Mouse (Mus musculus) lung, embryonic 15.5 days (tissue): ENCODE results near the gene Itpr2. TPM values are rescaled to one million over a fixed set of nuclear protein-coding genes. Genes with fewer than 3 reads are reported as not detected.

Experiments used
- ATAC-seq: fragments of 200-750 bp; cut with Nextera tagmentation; 2 replicates; pipeline ENCODE4 v1.8.0; 2017; ENCODE audit warnings: moderate number of reproducible peaks, borderline replicate concordance; ENCODE audit not compliant: low FRiP score, low TSS enrichment; ENCODE audit errors: extremely low read depth
- H3K27ac ChIP-seq: fragments of 300-500 bp; sonication (generic); 2 replicates; pipeline ENCODE4 v1.5.1; 2015; ENCODE audit warnings: moderate library complexity, mild to moderate bottlenecking, inconsistent platforms
- H3K27me3 ChIP-seq: fragments of 300-500 bp; sonication (generic); 2 replicates; pipeline ENCODE4 v1.6.1; 2015; ENCODE audit warnings: inconsistent platforms
- H3K36me3 ChIP-seq: fragments of 300-500 bp; sonication (generic); 2 replicates; pipeline ENCODE4 v1.6.1; 2015; ENCODE audit warnings: inconsistent platforms
- H3K4me1 ChIP-seq: fragments of 300-500 bp; sonication (generic); 2 replicates; pipeline ENCODE4 v1.6.1; 2015; ENCODE audit warnings: inconsistent platforms
- H3K4me2 ChIP-seq: fragments of 300-500 bp; sonication (generic); 2 replicates; pipeline ENCODE4 v1.6.1; 2015; ENCODE audit warnings: inconsistent platforms, mild to moderate bottlenecking, moderate library complexity
- H3K4me3 ChIP-seq: fragments of 300-500 bp; sonication (generic); 2 replicates; pipeline ENCODE4 v1.5.1; 2015; ENCODE audit warnings: mild to moderate bottlenecking, inconsistent platforms
- H3K9ac ChIP-seq: fragments of 300-500 bp; sonication (generic); 2 replicates; pipeline ENCODE4 v1.6.1; 2015; ENCODE audit warnings: inconsistent platforms
- H3K9me3 ChIP-seq: fragments of 300-500 bp; sonication (generic); 2 replicates; pipeline ENCODE4 v1.6.1; 2016; ENCODE audit warnings: inconsistent platforms
- WGBS: fragments of 180-500 bp; shearing (Covaris S2); methylation state at CpG from one replicate; pipeline ENCODE4 v1.1.7; 2015; 5-methylcytosine and 5-hydroxymethylcytosine counted together
- polyA plus RNA-seq: library from polyadenylated mRNA; unstranded; fragments of >200 nt; fragmentation: Nextera tagmentation; extraction: Ambion mirVana; gene quantifications from 2 replicates; pipeline ENCODE4 v1.2.1, GENCODE M21; 2015

Itpr2 gene
- polyA plus RNA-seq, 1 experiment from 2014 or later = 18.8 TPM

- Histone ChIP-seq H3K4me2 (no peak overlapping the region), H3K4me1 (no peaks in the 10 kb centered on the region), H3K27me3 (no peaks in the 10 kb centered on the region), H3K27ac (no peak overlapping the region), H3K9ac (no peak overlapping the region), H3K36me3 (no peaks in the 10 kb centered on the region), H3K9me3 (no peaks in the 10 kb centered on the region), H3K4me3 (no peak overlapping the region)
- no peak for ATAC-seq
- WGBS = 77% methylated on average over 1 of the region's 1 CpGs
Measured at GRCm38 (mm10) chr6:146247906-146248305, 254.1 kb downstream of the Itpr2 start.

GRCm38 (mm10) chr6:146246368-146246767 lies 255.7 kb downstream of the Itpr2 start:
- WGBS = 89% methylated on average over 6 of the region's 6 CpGs
- no peak for ATAC-seq
- Histone ChIP-seq H3K27ac (no peak overlapping the region), H3K9ac (no peak overlapping the region), H3K9me3 (no peaks in the 10 kb centered on the region), H3K4me3 (no peak overlapping the region), H3K36me3 (no peaks in the 10 kb centered on the region), H3K27me3 (no peaks in the 10 kb centered on the region), H3K4me1 (no peaks in the 10 kb centered on the region), H3K4me2 (no peak overlapping the region)

GRCm38 (mm10) chr6:146245888-146246287 lies 256.1 kb downstream of the Itpr2 start:
- 82% methylated on average over 9 of the region's 9 CpGs for WGBS
- no peak for ATAC-seq
- Histone ChIP-seq H3K27me3 (no peaks in the 10 kb centered on the region), H3K9me3 (no peaks in the 10 kb centered on the region), H3K4me1 (no peaks in the 10 kb centered on the region), H3K9ac (no peak overlapping the region), H3K36me3 (no peaks in the 10 kb centered on the region), H3K4me3 (no peak overlapping the region), H3K27ac (no peak overlapping the region), H3K4me2 (no peak overlapping the region)

GRCm38 (mm10) chr6:146243068-146243467 lies 259.0 kb downstream of the Itpr2 start:
- Histone ChIP-seq H3K9me3 (no peaks in the 10 kb centered on the region), H3K27me3 (no peaks in the 10 kb centered on the region), H3K27ac (no peak overlapping the region), H3K4me1 (no peaks in the 10 kb centered on the region), H3K9ac (no peak overlapping the region), H3K4me3 (no peak overlapping the region), H3K36me3 (no peaks in the 10 kb centered on the region), H3K4me2 (no peak overlapping the region)
- ATAC-seq = no peak
- 69% methylated on average over 5 of the region's 5 CpGs for WGBS

GRCm38 (mm10) chr6:146241336-146241735 lies 260.7 kb downstream of the Itpr2 start:
- Histone ChIP-seq H3K4me1 (no peaks in the 10 kb centered on the region), H3K4me3 (no peak overlapping the region), H3K36me3 (no peaks in the 10 kb centered on the region), H3K4me2 (no peak overlapping the region), H3K27ac (no peak overlapping the region), H3K27me3 (no peaks in the 10 kb centered on the region), H3K9ac (no peak overlapping the region), H3K9me3 (no peaks in the 10 kb centered on the region)
- WGBS = 89% methylated on average over 3 of the region's 3 CpGs
- no peak for ATAC-seq

- no peaks in the 10 kb centered on the region for H3K9me3 ChIP-seq
- no peaks in the 10 kb centered on the region for H3K36me3 ChIP-seq
- no peak overlapping the region for H3K27ac ChIP-seq
- H3K4me1 ChIP-seq = no peaks in the 10 kb centered on the region
- no peaks in the 10 kb centered on the region for H3K27me3 ChIP-seq
- 56% methylated on average over 3 of the region's 3 CpGs for WGBS
- no peak overlapping the region for H3K9ac ChIP-seq
- ATAC-seq = no peak
- H3K4me3 ChIP-seq = no peak overlapping the region
- no peak overlapping the region for H3K4me2 ChIP-seq
Measured at GRCm38 (mm10) chr6:146235165-146235564, 266.9 kb downstream of the Itpr2 start.

- Histone ChIP-seq H3K27ac (no peak overlapping the region), H3K27me3 (no peaks in the 10 kb centered on the region), H3K36me3 (no peaks in the 10 kb centered on the region), H3K9ac (no peak overlapping the region), H3K4me1 (no peaks in the 10 kb centered on the region), H3K9me3 (no peaks in the 10 kb centered on the region), H3K4me2 (no peak overlapping the region), H3K4me3 (no peak overlapping the region)
- WGBS = 91% methylated on average over 1 of the region's 1 CpGs
- ATAC-seq = no peak
Measured at GRCm38 (mm10) chr6:146234417-146234816, 267.6 kb downstream of the Itpr2 start.

GRCm38 (mm10) chr6:146230903-146231302 lies 271.1 kb downstream of the Itpr2 start:
- Histone ChIP-seq H3K9me3 (no peaks in the 10 kb centered on the region), H3K4me1 (no peaks in the 10 kb centered on the region), H3K36me3 (no peaks in the 10 kb centered on the region), H3K4me2 (no peak overlapping the region), H3K9ac (no peak overlapping the region), H3K27me3 (no peaks in the 10 kb centered on the region), H3K27ac (no peak overlapping the region), H3K4me3 (no peak overlapping the region)
- ATAC-seq = no peak
- 93% methylated on average over 6 of the region's 6 CpGs for WGBS

- H3K36me3 ChIP-seq = no peaks in the 10 kb centered on the region
- H3K27ac ChIP-seq = no peak overlapping the region
- no peaks in the 10 kb centered on the region for H3K9me3 ChIP-seq
- no peak overlapping the region for H3K4me3 ChIP-seq
- H3K9ac ChIP-seq = no peak overlapping the region
- ATAC-seq = no peak
- H3K4me2 ChIP-seq = no peak overlapping the region
- H3K4me1 ChIP-seq = no peaks in the 10 kb centered on the region
- no peaks in the 10 kb centered on the region for H3K27me3 ChIP-seq
- WGBS = 62% methylated on average over 9 of the region's 9 CpGs
Measured at GRCm38 (mm10) chr6:146230373-146230788, 271.6 kb downstream of the Itpr2 start.

GRCm38 (mm10) chr6:146229967-146230366 lies 272.1 kb downstream of the Itpr2 start:
- Histone ChIP-seq H3K9ac (no peak overlapping the region), H3K4me1 (no peaks in the 10 kb centered on the region), H3K36me3 (no peaks in the 10 kb centered on the region)

GRCm38 (mm10) chr6:146229519-146229918 lies 272.5 kb downstream of the Itpr2 start:
- no peaks in the 10 kb centered on the region for H3K36me3 ChIP-seq
- H3K27me3 ChIP-seq = no peaks in the 10 kb centered on the region

More at GRCm38 (mm10) chr6:146229967-146230366, 272.1 kb downstream of the Itpr2 start:
- Histone ChIP-seq H3K27me3 (no peaks in the 10 kb centered on the region), H3K9me3 (no peaks in the 10 kb centered on the region), H3K27ac (no peak overlapping the region), H3K4me3 (no peak overlapping the region), H3K4me2 (no peak overlapping the region)
- no peak for ATAC-seq
- 66% methylated on average over 2 of the region's 2 CpGs for WGBS

GRCm38 (mm10) chr6:146228048-146228447 lies 274.0 kb downstream of the Itpr2 start:
- WGBS = 85% methylated on average over 3 of the region's 3 CpGs
- H3K36me3 ChIP-seq = no peaks in the 10 kb centered on the region

More at GRCm38 (mm10) chr6:146229519-146229918, 272.5 kb downstream of the Itpr2 start:
- 82% methylated on average over 9 of the region's 9 CpGs for WGBS
- Histone ChIP-seq H3K4me2 (no peak overlapping the region), H3K9me3 (no peaks in the 10 kb centered on the region), H3K4me1 (no peaks in the 10 kb centered on the region), H3K27ac (no peak overlapping the region), H3K9ac (no peak overlapping the region), H3K4me3 (no peak overlapping the region)
- no peak for ATAC-seq

More at GRCm38 (mm10) chr6:146228048-146228447, 274.0 kb downstream of the Itpr2 start:
- Histone ChIP-seq H3K9ac (no peak overlapping the region), H3K4me3 (no peak overlapping the region), H3K4me1 (no peaks in the 10 kb centered on the region), H3K27me3 (no peaks in the 10 kb centered on the region), H3K9me3 (no peaks in the 10 kb centered on the region), H3K4me2 (no peak overlapping the region), H3K27ac (no peak overlapping the region)
- ATAC-seq = no peak
